ENCODE assay signal across 38 mouse cellular contexts in genomic region chr3:138291529-138292117, GRCm38 (mm10). TPM values are rescaled to one million over a fixed set of nuclear protein-coding genes. Genes with fewer than 3 reads are reported as not detected.
"Had no signal": no experiment of that assay in that cellular context is flagged by ENCODE, and none has a peak within 500 bp of the region (broad histone marks: within the 10 kb centered on the region; RNA-seq: fewer than 3 reads in every experiment).

No protein-coding gene starts in this region.

- H3K9me3 ChIP-seq: heart, embryonic 15.5 days; hindbrain, embryonic 13.5 days; hindbrain, embryonic 15.5 days; intestine, embryonic 15.5 days; limb, embryonic 13.5 days; limb, embryonic 15.5 days; liver, embryonic 13.5 days; liver, embryonic 15.5 days had no signal

- DNase-seq: forebrain, postnatal 0 days; gastrocnemius, postnatal 14 days; gastrocnemius, postnatal 36 days; heart, adult 2 months; heart, postnatal 14 days; heart, postnatal 36 days; kidney, adult 8-10 months; kidney, postnatal 14 days; kidney, postnatal 36 days; layer of hippocampus, adult 9-11 months; layer of hippocampus, postnatal 36 days; left cerebral cortex, postnatal 4 days; liver, embryonic 13.5 days had no signal

- H3K4me1 ChIP-seq: heart, embryonic 13.5 days; heart, embryonic 15.5 days; hindbrain, embryonic 13.5 days; hindbrain, embryonic 15.5 days; intestine, embryonic 15.5 days; limb, embryonic 13.5 days; limb, embryonic 15.5 days; liver, embryonic 13.5 days; liver, embryonic 15.5 days had no signal

- ATAC-seq: forebrain, postnatal 0 days; hindbrain, postnatal 0 days; intestine, embryonic 15.5 days had no signal

- H3K9ac ChIP-seq: forebrain, postnatal 0 days; heart, embryonic 13.5 days; heart, embryonic 15.5 days; hindbrain, embryonic 13.5 days; hindbrain, embryonic 15.5 days; intestine, embryonic 15.5 days; limb, embryonic 13.5 days; limb, embryonic 15.5 days; liver, embryonic 13.5 days; liver, embryonic 15.5 days had no signal

- H3K4me2 ChIP-seq: heart, embryonic 11.5 days; heart, embryonic 13.5 days; heart, embryonic 15.5 days; hindbrain, embryonic 13.5 days; hindbrain, embryonic 15.5 days; intestine, embryonic 15.5 days; limb, embryonic 13.5 days; limb, embryonic 15.5 days; liver, embryonic 13.5 days; liver, embryonic 15.5 days had no signal

- H3K27ac ChIP-seq: heart, adult 2 months; heart, embryonic 13.5 days; heart, embryonic 15.5 days; hindbrain, embryonic 13.5 days; hindbrain, embryonic 15.5 days; hindbrain, postnatal 0 days; intestine, embryonic 15.5 days; limb, embryonic 13.5 days; limb, embryonic 15.5 days; liver, embryonic 13.5 days; liver, embryonic 15.5 days had no signal

- H3K4me3 ChIP-seq: heart, adult 2 months; heart, embryonic 13.5 days; heart, embryonic 15.5 days; hindbrain, embryonic 13.5 days; hindbrain, embryonic 15.5 days; intestine, embryonic 15.5 days; limb, embryonic 13.5 days; limb, embryonic 15.5 days; liver, embryonic 13.5 days; liver, embryonic 15.5 days had no signal

- H3K36me3 ChIP-seq: heart, embryonic 13.5 days; heart, embryonic 15.5 days; hindbrain, embryonic 13.5 days; hindbrain, embryonic 15.5 days; intestine, embryonic 15.5 days; limb, embryonic 13.5 days; limb, embryonic 15.5 days; liver, embryonic 13.5 days; liver, embryonic 15.5 days had no signal

- H3K27me3 ChIP-seq: heart, embryonic 13.5 days; heart, embryonic 15.5 days; hindbrain, embryonic 13.5 days; hindbrain, embryonic 15.5 days; intestine, embryonic 15.5 days; limb, embryonic 13.5 days; limb, embryonic 15.5 days; liver, embryonic 13.5 days; liver, embryonic 15.5 days had no signal

RNA-seq across cellular contexts. Expression of gene Adh6a, which starts 21.5 kb away (rescaled TPM):
- total RNA-seq: forebrain, postnatal 0 days; gastrocnemius, adult 18-20 months; gastrocnemius, adult 8-10 months; gastrocnemius, postnatal 14 days; gastrocnemius, postnatal 36 days; heart, adult 2 months; heart, postnatal 14 days; heart, postnatal 36 days; hematopoietic stem cell, adult 5-6 weeks; hindbrain, postnatal 0 days; layer of hippocampus, adult 18-20 months; layer of hippocampus, adult 8-10 months; layer of hippocampus, postnatal 14 days; layer of hippocampus, postnatal 36 days; left cerebral cortex, adult 18-20 months; left cerebral cortex, adult 8-10 months; left cerebral cortex, postnatal 10 days; left cerebral cortex, postnatal 25 days; left cerebral cortex, postnatal 4 days had no signal
- polyA plus RNA-seq: forebrain, postnatal 0 days; heart, adult 2 months; heart, embryonic 11.5 days; heart, embryonic 13.5 days; heart, embryonic 15.5 days; heart, postnatal 0 days; hindbrain, embryonic 11.5 days; hindbrain, embryonic 13.5 days; hindbrain, embryonic 15.5 days; hindbrain, postnatal 0 days; kidney, embryonic 14.5 days; limb, embryonic 11.5 days; limb, embryonic 13.5 days; liver, embryonic 13.5 days; liver, embryonic 15.5 days had no signal

RNA-seq across cellular contexts. Expression of gene Adh1, which starts 30.8 kb away (rescaled TPM):
- total RNA-seq: hematopoietic stem cell, adult 5-6 weeks had no signal

RNA-seq across cellular contexts. Expression of gene Adh6b, which starts 50.0 kb away (rescaled TPM):
- total RNA-seq: gastrocnemius, adult 18-20 months; gastrocnemius, postnatal 36 days; hematopoietic stem cell, adult 5-6 weeks; layer of hippocampus, adult 8-10 months; layer of hippocampus, postnatal 14 days; layer of hippocampus, postnatal 36 days; left cerebral cortex, adult 18-20 months; left cerebral cortex, adult 8-10 months; left cerebral cortex, postnatal 10 days; left cerebral cortex, postnatal 25 days had no signal
- polyA plus RNA-seq: forebrain, postnatal 0 days; hindbrain, embryonic 15.5 days; large intestine, adult 2 months had no signal
